Mouse (Mus musculus): ENCODE data around the gene Tenm2. TPM values are rescaled to one million over a fixed set of nuclear protein-coding genes. Genes with fewer than 3 reads are reported as not detected.

The Tenm2 gene
- total and polyA plus RNA-seq, 3 experiments = not detected

DNA sequence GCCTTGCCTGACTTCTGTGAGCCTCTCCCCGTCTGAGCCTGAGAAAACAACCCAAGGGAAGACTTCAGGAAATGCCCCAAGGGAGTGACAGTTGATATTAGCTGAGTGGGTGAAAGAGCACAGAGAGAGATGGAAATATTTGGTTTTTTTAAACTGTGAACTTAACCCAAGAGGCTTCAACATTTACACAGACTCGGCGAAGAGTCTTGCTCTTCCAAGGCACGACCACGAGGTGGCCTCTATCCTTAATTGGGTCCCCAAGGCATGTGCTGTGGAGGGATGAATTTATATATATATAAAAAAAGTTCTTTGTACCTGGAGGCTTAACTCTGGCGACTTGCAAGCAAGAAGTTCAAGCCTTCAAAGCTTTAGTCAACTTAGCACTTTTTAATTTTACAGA, 943.6 kb downstream of the Tenm2 start:
- Histone ChIP-seq H3K9ac (ENCODE audit: insufficient read depth, low read depth) (no peak overlapping the region), H3K4me2 (ENCODE audit: insufficient read depth, low read depth, poor library complexity, severe bottlenecking) (no peak overlapping the region), H3K9me3 (replicated peaks; ENCODE audit: low read length) (peaks cover 81% of the 10 kb centered on the region), H3K79me2 (replicated peaks; ENCODE audit: control insufficient read depth, extremely low read depth, insufficient read depth, poor library complexity, severe bottlenecking) (no peaks in the 10 kb centered on the region), H3K4me3 (replicated peaks in 1 of 3; ENCODE audit: low read depth in 2 of 3, low read length in 2 of 3, poor library complexity in 1 of 3) (no peak overlapping the region), H3K4me1 (ENCODE audit: control insufficient read depth in 1 of 2, insufficient read depth in 2 of 2) (no peaks in the 10 kb centered on the region), H3K27ac (ENCODE audit: insufficient read depth, low read depth) (no peak overlapping the region), H3K27me3 (replicated peaks) (no peaks in the 10 kb centered on the region), H3K36me3 (replicated peaks in 1 of 2; ENCODE audit: control insufficient read depth in 1 of 2, insufficient read depth in 1 of 2, low read length in 1 of 2) (no peaks in the 10 kb centered on the region)
- in situ Hi-C loops (cut with MboI; ENCODE audit: low pct_ligation_motif_present, low pct_unique_long_range_greater_than_20kb, low sequenced_read_pairs) (no loop called here), dilution Hi-C loops (cut with MboI; ENCODE audit: extremely low pct_ligation_motif_present, extremely low pct_unique_long_range_greater_than_20kb, low sequenced_read_pairs) (no loop called here)
- TF ChIP-seq MEF2A (IDR thresholded peaks at IDR 0.05; ENCODE audit: borderline replicate concordance, low read depth, low read length) (no peak), POLR2AphosphoS2 (IDR thresholded peaks at IDR 0.05; ENCODE audit: low read depth, low read length) (no peak), MAFK (IDR thresholded peaks at IDR 0.05; ENCODE audit: insufficient replicate concordance, low read length) (no peak), SMC3 (IDR thresholded peaks at IDR 0.05; ENCODE audit: low read depth, low read length) (no peak), CHD1 (IDR thresholded peaks at IDR 0.05; ENCODE audit: low read depth, low read length) (no peak), POLR2A (IDR thresholded peaks at IDR 0.05; ENCODE audit: low read depth, low read length) (no peak), MYC (IDR thresholded peaks at IDR 0.05; ENCODE audit: low read depth, low read length) (no peak), ZKSCAN1 (IDR thresholded peaks at IDR 0.05; ENCODE audit: borderline replicate concordance, low read depth, low read length) (no peak), CTCF (conservative IDR thresholded peaks at IDR 0.05 in 1 of 2, IDR thresholded peaks at IDR 0.05 in 1 of 2; ENCODE audit: low read depth in 2 of 2, low read length in 2 of 2) (no peak), MAZ (IDR thresholded peaks at IDR 0.05; ENCODE audit: low read depth, low read length) (no peak)
- no peak for DNase-seq (ENCODE audit: extremely low read depth)

DNA sequence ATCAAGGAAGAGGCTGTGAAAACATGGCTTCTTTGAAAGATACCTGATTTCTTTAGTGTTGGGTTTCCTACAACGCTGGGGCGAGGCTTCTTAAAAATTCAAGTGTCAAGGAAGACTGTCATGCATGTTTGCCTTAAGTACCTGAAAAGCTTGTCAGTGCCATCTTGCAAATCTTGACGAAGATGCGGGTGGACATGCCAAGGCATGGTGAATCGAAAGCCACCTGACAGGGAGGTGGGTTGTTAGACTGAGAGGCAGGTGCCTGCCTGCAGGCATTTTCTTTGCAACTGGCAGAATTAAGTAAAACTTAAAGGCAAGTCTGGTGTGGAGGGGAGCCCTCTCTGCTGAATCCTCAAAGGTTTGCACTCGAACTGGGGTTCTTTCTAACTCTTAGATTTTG, 949.5 kb downstream of the Tenm2 start:
- Histone ChIP-seq H3K4me1 (ENCODE audit: control insufficient read depth in 1 of 2, insufficient read depth in 2 of 2) (no peaks in the 10 kb centered on the region), H3K27me3 (replicated peaks) (no peaks in the 10 kb centered on the region), H3K4me3 (replicated peaks in 1 of 3; ENCODE audit: low read depth in 2 of 3, low read length in 2 of 3, poor library complexity in 1 of 3) (no peak overlapping the region), H3K36me3 (replicated peaks in 1 of 2; ENCODE audit: control insufficient read depth in 1 of 2, insufficient read depth in 1 of 2, low read length in 1 of 2) (no peaks in the 10 kb centered on the region), H3K79me2 (replicated peaks; ENCODE audit: control insufficient read depth, extremely low read depth, insufficient read depth, poor library complexity, severe bottlenecking) (no peaks in the 10 kb centered on the region), H3K9ac (ENCODE audit: insufficient read depth, low read depth) (no peak overlapping the region), H3K9me3 (replicated peaks; ENCODE audit: low read length) (peaks cover 76% of the 10 kb centered on the region), H3K4me2 (ENCODE audit: insufficient read depth, low read depth, poor library complexity, severe bottlenecking) (no peak overlapping the region), H3K27ac (ENCODE audit: insufficient read depth, low read depth) (no peak overlapping the region)
- TF ChIP-seq HCFC1 (IDR thresholded peaks at IDR 0.05; ENCODE audit: low read depth, low read length) (no peak), USF2 (conservative IDR thresholded peaks at IDR 0.05; ENCODE audit: low read depth, low read length) (no peak), TBP (conservative IDR thresholded peaks at IDR 0.05; ENCODE audit: low read depth, low read length) (no peak)
- in situ Hi-C loops (cut with MboI; ENCODE audit: low pct_ligation_motif_present, low pct_unique_long_range_greater_than_20kb, low sequenced_read_pairs) (no loop called here), dilution Hi-C loops (cut with MboI; ENCODE audit: extremely low pct_ligation_motif_present, extremely low pct_unique_long_range_greater_than_20kb, low sequenced_read_pairs) (no loop called here)
- DNase-seq (ENCODE audit: extremely low read depth) = no peak

DNA sequence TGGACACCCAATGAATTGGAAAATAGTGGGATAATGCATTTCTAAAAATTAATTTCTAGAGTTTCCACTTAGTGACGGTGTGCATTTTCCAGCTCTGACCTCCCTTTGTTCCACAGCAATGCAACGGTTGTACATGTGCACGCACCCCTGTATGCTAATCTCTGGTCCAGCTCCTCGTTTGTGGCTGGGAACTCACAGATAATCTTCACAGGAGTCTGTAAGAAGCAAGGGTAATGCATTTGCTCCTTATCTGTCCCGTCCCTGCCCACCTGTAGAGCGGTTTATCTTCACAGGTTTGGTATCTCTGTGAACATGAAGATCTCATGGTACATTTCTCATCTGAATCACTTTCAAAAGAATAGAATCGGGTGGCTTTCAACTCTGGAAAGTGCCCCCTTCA, 955.2 kb downstream of the Tenm2 start:
- Histone ChIP-seq H3K9me3 (replicated peaks; ENCODE audit: low read length) (peaks cover 70% of the 10 kb centered on the region), H3K36me3 (replicated peaks in 1 of 2; ENCODE audit: control insufficient read depth in 1 of 2, insufficient read depth in 1 of 2, low read length in 1 of 2) (no peaks in the 10 kb centered on the region), H3K4me2 (ENCODE audit: insufficient read depth, low read depth, poor library complexity, severe bottlenecking) (no peak overlapping the region), H3K9ac (ENCODE audit: insufficient read depth, low read depth) (no peak overlapping the region), H3K4me3 (replicated peaks in 1 of 3; ENCODE audit: low read depth in 2 of 3, low read length in 2 of 3, poor library complexity in 1 of 3) (no peak overlapping the region), H3K79me2 (replicated peaks; ENCODE audit: control insufficient read depth, extremely low read depth, insufficient read depth, poor library complexity, severe bottlenecking) (no peaks in the 10 kb centered on the region), H3K4me1 (ENCODE audit: control insufficient read depth in 1 of 2, insufficient read depth in 2 of 2) (no peaks in the 10 kb centered on the region), H3K27ac (ENCODE audit: insufficient read depth, low read depth) (no peak overlapping the region), H3K27me3 (replicated peaks) (no peaks in the 10 kb centered on the region)
- no peak for DNase-seq (ENCODE audit: extremely low read depth)
- dilution Hi-C loops (cut with MboI; ENCODE audit: extremely low pct_ligation_motif_present, extremely low pct_unique_long_range_greater_than_20kb, low sequenced_read_pairs) (no loop called here), in situ Hi-C loops (cut with MboI; ENCODE audit: low pct_ligation_motif_present, low pct_unique_long_range_greater_than_20kb, low sequenced_read_pairs) (no loop called here)
- TF ChIP-seq IRF4 (IDR thresholded peaks at IDR 0.05; ENCODE audit: low read depth, low read length) (no peak), MAZ (IDR thresholded peaks at IDR 0.05; ENCODE audit: low read depth, low read length) (no peak), CHD1 (IDR thresholded peaks at IDR 0.05; ENCODE audit: low read depth, low read length) (no peak), TCF12 (IDR thresholded peaks at IDR 0.05; ENCODE audit: low read depth, low read length) (no peak), CHD2 (IDR thresholded peaks at IDR 0.05; ENCODE audit: low read length) (no peak), POLR2AphosphoS2 (IDR thresholded peaks at IDR 0.05; ENCODE audit: low read depth, low read length) (no peak), MAX (IDR thresholded peaks at IDR 0.05; ENCODE audit: low read length) (no peak), MAFK (IDR thresholded peaks at IDR 0.05; ENCODE audit: insufficient replicate concordance, low read length) (no peak), USF2 (conservative IDR thresholded peaks at IDR 0.05; ENCODE audit: low read depth, low read length) (no peak), USF1 (IDR thresholded peaks at IDR 0.05; ENCODE audit: low read depth, low read length) (no peak), SMC3 (IDR thresholded peaks at IDR 0.05; ENCODE audit: low read depth, low read length) (no peak), ZMIZ1 (IDR thresholded peaks at IDR 0.05; ENCODE audit: low read depth, low read length) (no peak), BHLHE40 (IDR thresholded peaks at IDR 0.05; ENCODE audit: low read depth, low read length) (no peak), RCOR1 (conservative IDR thresholded peaks at IDR 0.05; ENCODE audit: low read depth, low read length) (no peak), E2F4 (IDR thresholded peaks at IDR 0.05; ENCODE audit: insufficient replicate concordance, low read depth, low read length) (no peak)
